Mouse (Mus musculus): ENCODE data around the gene Fosb. TPM values are rescaled to one million over a fixed set of nuclear protein-coding genes. Genes with fewer than 3 reads are reported as not detected.

Fosb gene
- polyA plus RNA-seq, 1 experiment from 2014 or later: not detected

DNA sequence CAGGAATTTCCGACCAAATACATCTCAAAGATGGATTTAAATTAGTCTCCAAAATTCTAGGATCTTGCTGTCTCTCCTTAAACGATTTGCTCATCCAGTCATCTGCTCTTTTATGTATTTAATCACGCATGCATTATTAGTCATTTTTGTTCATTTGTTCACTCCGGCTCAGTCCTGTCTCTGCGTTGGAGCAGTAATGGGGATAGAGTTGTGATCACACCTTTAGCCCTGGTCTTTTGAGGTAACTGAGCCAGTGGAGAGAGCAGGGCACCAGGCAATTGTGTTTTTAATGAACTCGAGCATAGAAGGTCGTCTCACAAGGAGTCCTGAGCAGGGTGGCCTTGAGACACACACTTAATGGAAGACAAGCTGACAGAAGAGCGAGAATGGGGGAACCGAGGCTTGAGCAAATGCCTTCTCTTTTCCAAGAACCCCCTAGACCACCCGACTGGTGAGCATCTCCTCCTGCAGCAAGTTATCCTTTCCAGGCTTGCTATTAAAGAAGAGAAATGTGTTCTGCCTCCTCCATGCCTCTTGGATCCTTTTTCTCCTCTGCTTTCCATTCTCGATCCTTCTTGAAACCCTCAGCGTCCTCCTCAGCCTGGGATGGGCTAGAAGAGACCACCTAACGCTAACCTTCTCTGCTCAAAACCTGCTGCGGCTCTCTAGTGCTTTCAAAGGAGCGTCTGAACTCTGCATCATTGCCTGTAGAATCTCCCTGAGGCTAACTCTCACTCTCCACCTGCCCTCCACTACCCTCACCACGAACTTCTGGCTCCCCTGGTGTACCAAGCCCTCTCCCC, 8.2 kb downstream of the Fosb start:
- peaks cover 4% of the 10 kb centered on the region; the same call in 1 of the 2 replicates for H3K4me1 ChIP-seq (replicated peaks; ENCODE audit: control insufficient read depth, insufficient read depth, low read length)
- H3K27me3 ChIP-seq (ENCODE audit: control insufficient read depth, insufficient read depth, low read length): peaks cover 48% of the 10 kb centered on the region
- WGBS: 16% methylated on average over 16 of the region's 16 CpGs
- H3K9me3 ChIP-seq (ENCODE audit: control insufficient read depth, low read length): no peaks in the 10 kb centered on the region
- peak overlapping the region; percentile 17 for H3K4me2 ChIP-seq (replicated peaks; ENCODE audit: low read depth, low read length)
- no peak for DNase-seq (ENCODE audit: low spot score)
- ATAC-seq (ENCODE audit: low FRiP score): no peak
- no peak overlapping the region for H3K9ac ChIP-seq (ENCODE audit: low read depth, low read length)
- H3K36me3 ChIP-seq (ENCODE audit: control insufficient read depth, insufficient read depth, low read length): no peaks in the 10 kb centered on the region
- H3K4me3 ChIP-seq (ENCODE audit: low read depth, low read length): 0 out of 2 replicates have a peak overlapping the region, but pooled peaks have one; percentile 2
- H3K27ac ChIP-seq (ENCODE audit: low read depth, low read length): no peak overlapping the region

GRCm38 (mm10) chr7:19300501-19301421, 9.1 kb downstream of the Fosb start:
- ATAC-seq (ENCODE audit: low FRiP score) (peak; percentile 69), DNase-seq (ENCODE audit: low spot score) (peak; percentile 87)
- peak overlapping the region; percentile 17 for H3K4me2 ChIP-seq (replicated peaks; ENCODE audit: low read depth, low read length)
- H3K4me1 ChIP-seq (replicated peaks; ENCODE audit: control insufficient read depth, insufficient read depth, low read length): peaks cover 4% of the 10 kb centered on the region; the same call in 1 of the 2 replicates
- peaks cover 39% of the 10 kb centered on the region for H3K27me3 ChIP-seq (ENCODE audit: control insufficient read depth, insufficient read depth, low read length)
- no peak overlapping the region for H3K9ac ChIP-seq (ENCODE audit: low read depth, low read length)
- H3K36me3 ChIP-seq (ENCODE audit: control insufficient read depth, insufficient read depth, low read length): no peaks in the 10 kb centered on the region
- no peaks in the 10 kb centered on the region for H3K9me3 ChIP-seq (ENCODE audit: control insufficient read depth, low read length)
- WGBS: under 1% methylated on average over 29 of the region's 29 CpGs
- no peak overlapping the region for H3K27ac ChIP-seq (ENCODE audit: low read depth, low read length)
- H3K4me3 ChIP-seq (ENCODE audit: low read depth, low read length): peak overlapping the region; percentile 32

DNA sequence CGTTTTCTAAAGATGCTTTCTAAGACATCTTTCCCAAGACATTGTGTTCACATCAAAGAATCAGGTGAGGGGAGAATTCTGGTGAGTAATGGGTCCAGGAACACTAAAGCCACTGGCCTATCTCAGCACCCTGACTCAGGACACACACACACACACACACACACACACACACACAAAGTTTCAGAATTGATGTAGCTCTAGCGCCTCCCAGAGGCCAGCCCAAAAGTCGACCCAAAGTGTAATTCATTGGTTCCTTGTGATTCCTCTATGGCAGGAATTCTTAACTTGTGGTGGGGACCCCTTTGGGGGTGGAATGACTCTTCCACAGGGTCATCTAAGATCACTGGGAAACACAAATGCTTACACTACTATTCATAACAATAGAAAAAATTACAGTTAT, 10.7 kb downstream of the Fosb start:
- H3K36me3 ChIP-seq (ENCODE audit: control insufficient read depth, insufficient read depth, low read length): no peaks in the 10 kb centered on the region
- no peak overlapping the region for H3K27ac ChIP-seq (ENCODE audit: low read depth, low read length)
- no peak for ATAC-seq (ENCODE audit: low FRiP score)
- H3K4me2 ChIP-seq (replicated peaks; ENCODE audit: low read depth, low read length): no peak overlapping the region
- H3K4me1 ChIP-seq (replicated peaks; ENCODE audit: control insufficient read depth, insufficient read depth, low read length): peaks cover 4% of the 10 kb centered on the region; the same call in 1 of the 2 replicates
- H3K9ac ChIP-seq (ENCODE audit: low read depth, low read length): no peak overlapping the region
- 27% methylated on average over 3 of the region's 3 CpGs for WGBS
- peaks cover 25% of the 10 kb centered on the region for H3K27me3 ChIP-seq (ENCODE audit: control insufficient read depth, insufficient read depth, low read length)
- H3K9me3 ChIP-seq (ENCODE audit: control insufficient read depth, low read length): no peaks in the 10 kb centered on the region
- DNase-seq (ENCODE audit: low spot score): peak; percentile 74
- no peak overlapping the region for H3K4me3 ChIP-seq (ENCODE audit: low read depth, low read length)

DNA sequence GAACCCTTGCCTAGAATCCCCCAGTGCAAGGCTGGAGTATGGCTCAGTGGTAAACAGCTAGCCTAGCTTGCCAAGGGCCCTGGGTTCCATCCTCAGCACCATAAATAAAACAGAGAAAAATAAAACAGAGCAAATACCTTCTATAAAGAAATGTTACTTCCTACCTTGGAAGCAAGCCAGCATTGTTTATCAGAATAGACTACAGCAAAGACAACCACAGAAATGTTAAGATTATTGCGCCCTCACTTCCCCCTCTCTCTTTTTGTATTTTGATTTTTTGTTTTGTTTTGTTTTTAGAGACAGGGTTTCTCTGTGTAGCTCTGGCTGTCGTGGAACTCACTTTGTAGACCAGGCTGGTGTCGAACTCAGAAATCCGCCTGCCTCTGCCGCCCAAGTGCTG, 12.1 kb downstream of the Fosb start:
- WGBS: 89% methylated on average over 5 of the region's 5 CpGs
- Histone ChIP-seq H3K9ac (ENCODE audit: low read depth, low read length) (no peak overlapping the region), H3K27me3 (ENCODE audit: control insufficient read depth, insufficient read depth, low read length) (peaks cover 12% of the 10 kb centered on the region), H3K4me1 (replicated peaks; ENCODE audit: control insufficient read depth, insufficient read depth, low read length) (0 out of 2 replicates have a peak, but pooled peaks cover 4% of the 10 kb centered on the region), H3K9me3 (ENCODE audit: control insufficient read depth, low read length) (no peaks in the 10 kb centered on the region), H3K4me2 (replicated peaks; ENCODE audit: low read depth, low read length) (no peak overlapping the region), H3K4me3 (ENCODE audit: low read depth, low read length) (no peak overlapping the region), H3K36me3 (ENCODE audit: control insufficient read depth, insufficient read depth, low read length) (no peaks in the 10 kb centered on the region), H3K27ac (ENCODE audit: low read depth, low read length) (no peak overlapping the region)
- DNase-seq (ENCODE audit: low spot score) (no peak), ATAC-seq (ENCODE audit: low FRiP score) (no peak)

DNA sequence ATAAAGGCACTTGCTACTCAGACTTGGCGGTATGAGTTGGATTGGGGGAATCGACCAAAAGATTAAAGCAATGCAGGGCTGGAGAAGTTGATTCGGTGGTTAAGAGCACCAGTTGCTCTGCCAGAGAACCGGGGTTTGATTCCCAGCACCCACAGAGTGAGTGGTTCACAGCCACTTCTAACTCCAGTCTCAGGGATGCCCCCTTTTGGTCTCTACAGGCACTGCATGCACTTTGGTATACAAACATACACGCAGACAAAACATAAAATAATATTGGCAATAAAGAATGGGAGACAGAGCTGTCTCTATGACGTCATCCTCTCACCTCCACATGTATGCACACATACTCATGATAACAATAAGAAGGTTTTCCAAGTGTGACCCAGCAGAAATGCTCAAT, 12.8 kb downstream of the Fosb start:
- Histone ChIP-seq H3K4me3 (ENCODE audit: low read depth, low read length) (no peak overlapping the region), H3K4me1 (replicated peaks; ENCODE audit: control insufficient read depth, insufficient read depth, low read length) (0 out of 2 replicates have a peak, but pooled peaks cover 4% of the 10 kb centered on the region), H3K9ac (ENCODE audit: low read depth, low read length) (no peak overlapping the region), H3K4me2 (replicated peaks; ENCODE audit: low read depth, low read length) (no peak overlapping the region), H3K9me3 (ENCODE audit: control insufficient read depth, low read length) (no peaks in the 10 kb centered on the region), H3K27ac (ENCODE audit: low read depth, low read length) (no peak overlapping the region), H3K36me3 (ENCODE audit: control insufficient read depth, insufficient read depth, low read length) (no peaks in the 10 kb centered on the region), H3K27me3 (ENCODE audit: control insufficient read depth, insufficient read depth, low read length) (peaks cover 4% of the 10 kb centered on the region)
- DNase-seq (ENCODE audit: low spot score): no peak
- ATAC-seq (ENCODE audit: low FRiP score): no peak
- 88% methylated on average over 6 of the region's 6 CpGs for WGBS

DNA sequence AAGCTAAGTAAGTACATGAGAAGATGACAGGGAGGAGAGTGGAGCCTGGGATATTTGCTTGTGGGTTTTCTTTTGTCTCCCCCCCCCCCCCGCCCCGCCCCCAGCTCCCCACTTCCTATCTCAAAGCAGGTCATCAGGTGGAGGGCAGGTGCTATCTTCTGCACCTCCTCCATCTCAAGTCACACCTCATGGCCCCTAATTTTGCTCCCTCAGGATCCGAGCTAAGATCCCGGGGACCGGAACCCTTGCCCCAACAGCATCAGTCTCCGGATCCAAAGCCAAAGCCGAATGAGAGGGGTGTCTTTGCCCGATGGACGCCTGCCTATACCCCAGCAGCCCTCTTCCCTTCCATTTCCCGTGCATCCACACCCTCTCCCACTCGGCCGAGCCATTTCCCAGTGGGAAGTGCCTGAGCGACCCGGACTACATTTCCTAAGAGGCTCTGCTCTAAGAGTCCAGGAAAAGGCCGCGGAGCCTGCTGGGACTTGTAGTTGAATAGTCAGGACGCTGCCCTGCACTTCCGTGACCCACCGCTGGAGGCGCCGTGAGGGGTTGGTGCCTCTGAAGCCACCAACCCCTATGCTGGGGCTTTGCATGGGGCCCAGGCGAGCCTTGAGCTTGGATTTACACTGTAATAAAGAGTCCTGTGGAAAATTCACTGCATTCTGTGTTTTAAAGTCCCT, 14.2 kb downstream of the Fosb start:
- H3K36me3 ChIP-seq (ENCODE audit: control insufficient read depth, insufficient read depth, low read length): no peaks in the 10 kb centered on the region
- peak overlapping the region; percentile 31 for H3K4me2 ChIP-seq (replicated peaks; ENCODE audit: low read depth, low read length)
- DNase-seq (ENCODE audit: low spot score) (peak; percentile 98), ATAC-seq (ENCODE audit: low FRiP score) (peak; percentile 72)
- H3K4me1 ChIP-seq (replicated peaks; ENCODE audit: control insufficient read depth, insufficient read depth, low read length): peaks cover 7% of the 10 kb centered on the region
- no peaks in the 10 kb centered on the region for H3K27me3 ChIP-seq (ENCODE audit: control insufficient read depth, insufficient read depth, low read length)
- H3K9me3 ChIP-seq (ENCODE audit: control insufficient read depth, low read length): no peaks in the 10 kb centered on the region
- H3K27ac ChIP-seq (ENCODE audit: low read depth, low read length): no peak overlapping the region
- H3K4me3 ChIP-seq (ENCODE audit: low read depth, low read length): no peak overlapping the region
- WGBS: 17% methylated on average over 22 of the region's 22 CpGs
- no peak overlapping the region for H3K9ac ChIP-seq (ENCODE audit: low read depth, low read length)

- H3K4me3 ChIP-seq (ENCODE audit: low read depth, low read length): peak overlapping the region; percentile 25
- 1% methylated on average over 19 of the region's 20 CpGs for WGBS
- peaks cover 5% of the 10 kb centered on the region; the same call in 1 of the 2 replicates for H3K36me3 ChIP-seq (ENCODE audit: control insufficient read depth, insufficient read depth, low read length)
- H3K9me3 ChIP-seq (ENCODE audit: control insufficient read depth, low read length): no peaks in the 10 kb centered on the region
- DNase-seq (ENCODE audit: low spot score): peak; percentile 55
- H3K4me1 ChIP-seq (replicated peaks; ENCODE audit: control insufficient read depth, insufficient read depth, low read length): peaks cover 7% of the 10 kb centered on the region
- peak overlapping the region; percentile 46 for H3K4me2 ChIP-seq (replicated peaks; ENCODE audit: low read depth, low read length)
- ATAC-seq (ENCODE audit: low FRiP score): peak; percentile 58
- peak overlapping the region; percentile 61; the same call in 1 of the 2 replicates for H3K27ac ChIP-seq (ENCODE audit: low read depth, low read length)
- peak overlapping the region; percentile 36; the same call in 1 of the 2 replicates for H3K9ac ChIP-seq (ENCODE audit: low read depth, low read length)
- H3K27me3 ChIP-seq (ENCODE audit: control insufficient read depth, insufficient read depth, low read length): no peaks in the 10 kb centered on the region
These were observed 18.8 kb downstream of the Fosb start for GRCm38 (mm10) chr7:19290969-19291596.

DNA sequence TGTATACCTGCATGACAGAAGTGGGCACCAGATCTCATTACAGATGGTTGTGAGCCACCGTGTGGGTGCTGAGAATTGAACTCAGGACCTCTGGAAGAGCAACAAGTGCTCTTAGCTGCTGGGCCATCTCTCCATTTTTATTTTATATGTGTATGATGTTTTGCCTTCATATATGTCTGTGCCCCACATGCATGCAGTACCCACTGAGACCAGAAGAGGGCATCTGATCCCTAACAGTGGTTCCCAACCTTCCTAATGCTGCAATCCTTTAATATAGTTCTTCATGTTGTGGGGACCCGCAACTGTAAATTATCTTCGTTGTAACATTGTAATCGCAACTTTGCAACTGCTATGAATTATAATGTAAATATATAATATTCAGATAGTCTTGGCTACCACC, 25.1 kb downstream of the Fosb start:
- H3K4me1 ChIP-seq (replicated peaks; ENCODE audit: control insufficient read depth, insufficient read depth, low read length): no peaks in the 10 kb centered on the region; the same call in 1 of the 2 replicates
- no peak overlapping the region for H3K4me3 ChIP-seq (ENCODE audit: low read depth, low read length)
- H3K27me3 ChIP-seq (ENCODE audit: control insufficient read depth, insufficient read depth, low read length): peaks cover 17% of the 10 kb centered on the region
- ATAC-seq (ENCODE audit: low FRiP score) (no peak), DNase-seq (ENCODE audit: low spot score) (peak; percentile 78)
- no peak overlapping the region for H3K4me2 ChIP-seq (replicated peaks; ENCODE audit: low read depth, low read length)
- H3K9ac ChIP-seq (ENCODE audit: low read depth, low read length): no peak overlapping the region
- peaks cover 5% of the 10 kb centered on the region; the same call in 1 of the 2 replicates for H3K36me3 ChIP-seq (ENCODE audit: control insufficient read depth, insufficient read depth, low read length)
- 31% methylated on average over 4 of the region's 4 CpGs for WGBS
- no peaks in the 10 kb centered on the region for H3K9me3 ChIP-seq (ENCODE audit: control insufficient read depth, low read length)
- H3K27ac ChIP-seq (ENCODE audit: low read depth, low read length): no peak overlapping the region

Data from hindbrain, embryonic 11.5 days (tissue).